Mouse (Mus musculus): ENCODE measurements around the gene Gm28051.
A peak's percentile ranks its signal among the peaks of the same experiment; 100 is the strongest.

DNA sequence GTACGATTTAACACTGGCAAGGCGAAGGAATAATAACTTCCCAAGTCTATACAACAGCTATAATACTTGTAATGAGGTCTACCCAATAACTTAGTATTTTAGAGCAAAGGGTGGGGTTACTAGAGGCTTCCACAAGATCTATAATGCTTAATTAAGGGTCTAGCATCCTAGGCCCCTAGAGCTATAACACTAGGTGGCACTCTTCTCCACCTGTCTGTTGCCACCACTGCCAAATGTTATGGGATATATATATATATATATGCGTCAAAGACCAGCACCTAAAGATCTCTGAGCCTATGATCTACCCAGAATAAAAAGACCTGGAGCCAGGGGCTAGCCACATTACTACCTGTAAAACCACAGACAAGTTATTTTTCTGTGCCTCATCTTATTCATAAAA lies 17.3 kb downstream of the Gm28051 start:
- TF ChIP-seq CTCF (IDR thresholded peaks at IDR 0.05; ENCODE audit: extremely low read depth, insufficient read depth, low read length) (peak; percentile 34; the same call in 1 of the 2 replicates), POLR2A (IDR thresholded peaks at IDR 0.05; ENCODE audit: extremely low read depth, insufficient read depth, low read length) (no peak)

Data from cortical plate, adult 2 months (tissue).